ENCODE assay signal across 20 mouse cellular contexts in genomic region chr17:31588726-31589125, GRCm38 (mm10).
"Had no signal": no experiment of that assay in that cellular context is flagged by ENCODE, and none has a peak within 500 bp of the region (broad histone marks: within the 10 kb centered on the region; RNA-seq: fewer than 3 reads in every experiment).

No protein-coding gene starts in this region.

- DNase-seq: gastrocnemius, adult 2 months; gastrocnemius, postnatal 14 days; gastrocnemius, postnatal 36 days; heart, adult 11 months; heart, adult 2 months; heart, postnatal 14 days; heart, postnatal 36 days; layer of hippocampus, adult 9-11 months; layer of hippocampus, postnatal 36 days had no signal

- H3K9ac ChIP-seq: heart, embryonic 13.5 days; heart, embryonic 15.5 days; hindbrain, embryonic 13.5 days; hindbrain, embryonic 15.5 days; limb, embryonic 12.5 days; liver, embryonic 12.5 days; liver, embryonic 14.5 days had no signal

- H3K4me3 ChIP-seq: gastrocnemius, adult 2 months; heart, adult 2 months; heart, embryonic 13.5 days; heart, embryonic 15.5 days; hindbrain, embryonic 13.5 days; hindbrain, embryonic 15.5 days; left cerebral cortex, adult 2 months; limb, embryonic 10.5 days; limb, embryonic 12.5 days; liver, embryonic 12.5 days had no signal

- H3K4me1 ChIP-seq: hindbrain, embryonic 15.5 days; limb, embryonic 10.5 days had no signal

- H3K27me3 ChIP-seq: heart, embryonic 13.5 days; heart, embryonic 15.5 days; hindbrain, embryonic 13.5 days; hindbrain, embryonic 15.5 days; limb, embryonic 12.5 days; liver, embryonic 12.5 days had no signal

- H3K27ac ChIP-seq: gastrocnemius, adult 2 months; heart, adult 2 months; heart, embryonic 13.5 days; heart, embryonic 15.5 days; hindbrain, embryonic 13.5 days; hindbrain, embryonic 15.5 days; hindbrain, postnatal 0 days; left cerebral cortex, adult 2 months; limb, embryonic 10.5 days; limb, embryonic 12.5 days; liver, embryonic 12.5 days; liver, embryonic 14.5 days had no signal

- ATAC-seq: hindbrain, postnatal 0 days; liver, embryonic 12.5 days had no signal

- H3K4me2 ChIP-seq: heart, embryonic 11.5 days; heart, embryonic 13.5 days; heart, embryonic 15.5 days; hindbrain, embryonic 13.5 days; hindbrain, embryonic 15.5 days; limb, embryonic 12.5 days; liver, embryonic 12.5 days had no signal

- H3K9me3 ChIP-seq: heart, embryonic 13.5 days; heart, embryonic 15.5 days; hindbrain, embryonic 13.5 days; hindbrain, embryonic 15.5 days; limb, embryonic 10.5 days; liver, embryonic 12.5 days had no signal
